Mouse (Mus musculus): ENCODE measurements around the gene Rfx8. TPM values are rescaled to one million over a fixed set of nuclear protein-coding genes. Genes with fewer than 3 reads are reported as not detected.
A peak's percentile ranks its signal among the peaks of the same experiment; 100 is the strongest.

The Rfx8 gene
- total RNA-seq, 2 experiments from 2014 or later, result 0.32 to 0.36 TPM

DNA sequence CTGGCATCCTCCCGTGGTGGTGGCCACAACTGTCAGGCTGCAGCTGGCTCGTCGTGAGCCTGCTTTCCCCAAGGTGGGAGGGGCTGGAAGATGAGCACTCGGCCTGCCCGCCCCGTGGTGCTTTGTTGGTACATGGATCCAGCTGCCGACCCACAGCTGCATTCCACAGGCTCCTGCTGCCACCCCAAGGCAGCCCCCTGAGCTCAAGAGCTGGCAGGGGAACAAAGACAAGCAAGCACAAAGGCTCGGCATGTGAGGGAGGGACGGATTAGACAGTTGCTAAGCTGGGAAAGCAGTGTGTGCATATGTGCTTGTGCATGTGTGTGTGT lies 19.6 kb downstream of the Rfx8 start:
- DNase-seq, result no peak
- intact Hi-C loops (cut with DNase I), result no loop called here

GRCm38 (mm10) chr1:39700599-39701273 lies 20.1 kb downstream of the Rfx8 start:
- DNase-seq, result no peak
- intact Hi-C loops (cut with DNase I), result no loop called here

- peak; percentile 36 to 43 for DNase-seq
- intact Hi-C loops (cut with DNase I), result no loop called here
Measured at GRCm38 (mm10) chr1:39698456-39698855, 22.3 kb downstream of the Rfx8 start.

DNA sequence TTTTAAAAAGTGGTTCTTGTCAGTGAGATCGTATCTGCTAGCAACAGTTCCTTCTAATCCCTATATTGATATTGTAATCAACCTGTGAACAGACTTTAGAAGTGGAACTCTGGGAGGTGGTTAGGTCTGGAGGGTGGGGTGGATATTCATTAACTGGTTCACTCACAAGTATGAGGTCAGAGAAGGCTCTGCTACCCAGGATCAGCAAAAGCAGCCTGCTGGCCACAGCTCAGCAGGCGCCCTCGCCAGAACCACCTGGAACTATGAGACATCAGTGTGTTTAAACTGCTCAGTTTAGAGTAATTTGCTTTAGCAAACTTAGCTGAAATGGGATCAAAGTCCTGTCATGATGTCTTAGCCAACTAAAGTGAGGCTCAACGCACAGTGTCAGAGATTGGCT lies 25.6 kb downstream of the Rfx8 start:
- intact Hi-C loops (cut with DNase I), result no loop called here
- DNase-seq, result no peak

GRCm38 (mm10) chr1:39694756-39695155 lies 26.0 kb downstream of the Rfx8 start:
- DNase-seq, result no peak
- intact Hi-C loops (cut with DNase I), result no loop called here

- DNase-seq, result no peak
- intact Hi-C loops (cut with DNase I), result no loop called here
Measured at GRCm38 (mm10) chr1:39691974-39692373, 28.8 kb downstream of the Rfx8 start.

DNA sequence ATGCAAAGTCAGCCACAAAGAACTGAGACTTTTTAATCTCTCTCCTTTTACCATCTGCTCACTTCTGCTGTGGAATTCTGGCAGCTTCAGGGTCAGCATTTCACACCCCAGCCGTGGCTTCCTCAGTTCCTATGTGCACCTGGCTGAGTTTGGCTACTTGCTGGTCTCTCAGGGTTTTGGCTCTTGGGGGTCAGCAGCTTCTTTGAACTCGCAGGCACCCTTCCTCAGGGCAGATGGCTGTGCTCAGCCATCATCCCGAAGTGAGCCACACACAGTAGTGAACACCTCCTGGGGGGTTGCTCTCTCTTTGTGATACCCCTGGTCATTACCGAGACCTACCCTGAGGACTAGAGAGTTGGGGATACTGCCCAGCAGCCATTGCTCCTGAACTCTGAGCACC lies 29.7 kb downstream of the Rfx8 start:
- intact Hi-C loops (cut with DNase I), result no loop called here
- no peak for DNase-seq

DNA sequence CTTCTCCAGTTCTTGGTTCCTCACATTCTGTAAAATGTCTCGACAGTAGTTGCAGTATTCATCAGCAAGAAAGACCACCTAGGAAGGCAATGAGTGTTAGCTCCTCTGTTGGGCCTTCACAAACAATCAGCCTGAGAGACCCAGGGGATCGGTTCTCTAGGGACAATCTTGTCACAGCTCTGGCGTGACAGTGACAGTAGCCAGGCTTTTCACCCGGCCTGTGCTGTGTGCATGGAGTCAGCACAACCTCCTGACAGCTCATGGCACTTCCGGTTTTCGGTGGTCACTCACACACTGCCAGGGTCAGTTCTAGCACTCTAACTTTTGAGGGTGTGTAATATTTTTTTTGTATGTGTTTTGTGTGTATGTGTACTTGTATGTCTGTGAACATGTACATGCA lies 32.2 kb downstream of the Rfx8 start:
- no peak for DNase-seq
- intact Hi-C loops (cut with DNase I), result loop anchor here (5.0 to 10.0 kb wide), 4 partner anchors 179 to 326 kb away; partner anchors contain the start of gene Map4k4

GRCm38 (mm10) chr1:39687279-39687678 lies 33.5 kb downstream of the Rfx8 start:
- intact Hi-C loops (cut with DNase I), result loop anchor here (2.0 to 10.0 kb wide), 8 partner anchors 24 to 328 kb away; partner anchors contain the start of gene Map4k4
- DNase-seq, result no peak

GRCm38 (mm10) chr1:39685841-39686240 lies 35.0 kb downstream of the Rfx8 start:
- peak; percentile 80 to 87 for DNase-seq
- intact Hi-C loops (cut with DNase I), result loop anchor here (2.0 to 10.0 kb wide), 8 partner anchors 25 to 329 kb away; partner anchors contain the start of gene Map4k4

GRCm38 (mm10) chr1:39681638-39682037 lies 39.2 kb downstream of the Rfx8 start:
- intact Hi-C loops (cut with DNase I), result loop anchor here (5.0 to 10.0 kb wide), 3 partner anchors 64 to 333 kb away; no protein-coding TSS in a partner anchor
- no peak for DNase-seq

- no peak for DNase-seq
- intact Hi-C loops (cut with DNase I), result loop anchor here (5.0 to 10.0 kb wide), 3 partner anchors 63 to 334 kb away; no protein-coding TSS in a partner anchor
Measured at GRCm38 (mm10) chr1:39680546-39680945, 40.3 kb downstream of the Rfx8 start.

GRCm38 (mm10) chr1:39678883-39679282 lies 41.9 kb downstream of the Rfx8 start:
- intact Hi-C loops (cut with DNase I), result no loop called here
- no peak for DNase-seq

GRCm38 (mm10) chr1:39676221-39676876 lies 44.4 kb downstream of the Rfx8 start:
- intact Hi-C loops (cut with DNase I), result no loop called here
- no peak for DNase-seq

DNA sequence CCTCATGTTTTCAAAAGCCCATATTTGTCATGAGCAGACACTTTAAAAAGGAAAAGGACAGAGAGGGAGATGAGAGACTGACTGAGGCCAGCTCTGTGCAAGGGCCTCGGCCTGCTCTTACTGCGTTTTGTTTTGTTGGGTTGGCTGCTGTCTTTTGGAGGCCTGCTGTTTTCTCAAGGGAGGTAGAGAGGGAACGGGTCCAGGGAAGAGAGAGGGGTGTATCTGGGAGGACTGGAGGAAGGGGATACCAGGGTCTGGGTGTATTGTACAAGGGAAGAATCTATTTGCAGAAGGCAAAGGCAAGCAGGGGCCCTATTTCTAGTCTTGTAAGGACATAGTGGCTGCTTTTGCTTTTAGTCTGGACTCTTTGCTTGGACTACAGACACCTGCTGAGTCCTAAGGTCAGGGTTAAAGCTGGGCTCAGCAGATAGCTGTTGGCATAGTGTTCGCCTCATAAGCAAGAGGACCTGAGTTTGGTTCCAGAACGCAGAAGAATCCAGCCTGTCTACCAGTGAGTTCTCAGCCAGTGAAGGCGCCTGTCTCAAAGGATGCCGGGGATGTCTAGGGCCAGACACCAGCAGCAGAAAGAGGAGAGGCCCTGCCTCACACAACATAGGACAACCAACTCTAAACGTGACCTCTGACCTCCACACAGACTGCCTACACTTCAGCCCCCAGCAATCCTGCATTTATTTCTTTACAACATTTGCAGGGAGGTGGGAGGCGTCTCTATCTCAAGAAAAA lies 48.3 kb downstream of the Rfx8 start:
- DNase-seq, result no peak
- intact Hi-C loops (cut with DNase I), result no loop called here

- intact Hi-C loops (cut with DNase I), result no loop called here
- DNase-seq, result peak in 1 of 2 experiments; percentile 64
Measured at GRCm38 (mm10) chr1:39670211-39670935, 50.4 kb downstream of the Rfx8 start.

- intact Hi-C loops (cut with DNase I), result no loop called here
- DNase-seq, result no peak
Measured at GRCm38 (mm10) chr1:39666751-39667252, 54.0 kb downstream of the Rfx8 start.

DNA sequence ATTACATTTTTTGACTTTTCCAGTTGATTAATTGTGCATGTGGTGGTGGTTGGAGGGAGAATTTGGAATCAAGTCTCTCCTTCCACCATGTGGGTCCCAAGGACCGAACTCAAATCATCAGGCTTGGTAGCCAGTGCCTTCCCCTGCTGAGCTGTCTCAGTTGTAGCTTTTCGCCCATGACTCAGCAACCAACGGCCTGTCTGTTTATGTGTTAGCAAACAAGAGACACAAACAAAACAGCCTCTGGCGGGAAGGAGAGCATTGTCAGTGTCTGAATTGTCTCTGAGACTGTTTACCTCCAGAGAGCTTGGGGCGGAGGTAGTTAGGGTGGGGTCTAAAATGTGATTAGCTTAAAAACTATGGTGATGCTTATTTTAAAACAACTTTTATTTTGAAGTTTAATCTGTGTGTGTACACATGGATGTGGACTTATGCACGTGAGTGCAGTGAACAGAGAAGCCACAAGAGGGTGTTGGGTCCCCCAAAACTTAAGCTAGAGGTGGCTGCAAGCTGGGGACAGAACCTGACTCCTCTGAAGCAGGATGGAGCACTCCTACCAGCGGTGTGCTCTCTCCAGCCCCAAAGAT lies 56.7 kb downstream of the Rfx8 start:
- intact Hi-C loops (cut with DNase I), result no loop called here
- DNase-seq, result no peak

GRCm38 (mm10) chr1:39663050-39663449 lies 57.7 kb downstream of the Rfx8 start:
- intact Hi-C loops (cut with DNase I), result no loop called here

DNA sequence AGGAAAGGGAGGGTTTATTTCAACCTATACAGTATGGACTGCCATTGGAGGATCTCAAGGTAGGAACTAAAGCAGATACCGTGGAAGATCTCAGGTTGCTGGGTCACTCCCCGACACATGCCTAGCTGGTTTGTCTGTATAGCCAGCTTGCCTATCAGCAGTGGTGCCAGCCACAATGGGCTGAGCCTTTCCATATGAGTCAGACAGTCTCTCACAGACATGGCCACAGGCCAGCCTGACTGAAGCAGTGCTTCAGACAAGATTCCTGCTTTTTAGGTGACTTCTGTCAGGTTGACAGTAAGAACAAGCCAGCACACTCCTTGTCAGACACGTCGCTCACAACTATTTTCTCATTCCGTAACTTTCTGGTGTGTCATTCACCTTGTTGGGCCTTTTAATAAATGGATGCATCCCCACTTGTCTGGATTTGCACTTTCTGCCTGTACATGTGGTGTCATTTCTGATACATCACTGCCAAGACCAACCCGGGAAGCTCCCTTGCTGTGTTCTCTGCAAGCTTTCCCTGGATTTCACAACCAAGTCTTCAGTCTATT lies 63.7 kb downstream of the Rfx8 start:
- intact Hi-C loops (cut with DNase I), result no loop called here

More at GRCm38 (mm10) chr1:39663050-39663449, 57.7 kb downstream of the Rfx8 start:
- no peak for DNase-seq

More for the DNA sequence above, 63.7 kb downstream of the Rfx8 start:
- no peak for DNase-seq

All from heart, postnatal 14 days (tissue).